Mouse (Mus musculus) heart, embryonic 13.5 days (tissue): ENCODE results near the gene Gpr132. TPM values are rescaled to one million over a fixed set of nuclear protein-coding genes. Genes with fewer than 3 reads are reported as not detected.

Source experiments
- ATAC-seq: fragments of 200-750 bp; cut with Nextera tagmentation; 2 replicates; pipeline ENCODE4 v1.8.0; 2017; ENCODE audit warnings: moderate TSS enrichment; ENCODE audit not compliant: insufficient number of reproducible peaks, low FRiP score, low TSS enrichment; ENCODE audit errors: extremely low read depth
- H3K27ac ChIP-seq: fragments of 300-500 bp; sonication (generic); replicated peaks from 2 replicates; pipeline ENCODE4 v1.5.1; 2015; ENCODE audit warnings: moderate library complexity, mild to moderate bottlenecking, inconsistent platforms
- H3K27me3 ChIP-seq: fragments of 300-500 bp; sonication (generic); replicated peaks from 2 replicates; pipeline ENCODE4 v1.6.1; 2015; ENCODE audit warnings: mild to moderate bottlenecking, inconsistent platforms
- H3K36me3 ChIP-seq: fragments of 300-500 bp; sonication (generic); 2 replicates; pipeline ENCODE4 v1.6.1; 2015; ENCODE audit warnings: mild to moderate bottlenecking, inconsistent platforms
- H3K4me1 ChIP-seq: fragments of 300-500 bp; sonication (generic); 2 replicates; pipeline ENCODE4 v1.6.1; 2015; ENCODE audit warnings: inconsistent platforms
- H3K4me2 ChIP-seq: fragments of 300-500 bp; sonication (generic); 2 replicates; pipeline ENCODE4 v1.6.1; 2015; ENCODE audit warnings: inconsistent platforms, mild to moderate bottlenecking, moderate library complexity
- H3K4me3 ChIP-seq: fragments of 300-500 bp; sonication (generic); 2 replicates; pipeline ENCODE4 v1.5.1; 2015; ENCODE audit warnings: moderate library complexity, mild to moderate bottlenecking, inconsistent platforms
- H3K9ac ChIP-seq: fragments of 300-500 bp; sonication (generic); 2 replicates; pipeline ENCODE4 v1.6.1; 2015; ENCODE audit warnings: inconsistent platforms, mild to moderate bottlenecking, moderate library complexity
- H3K9me3 ChIP-seq: fragments of 300-500 bp; sonication (generic); 2 replicates; pipeline ENCODE4 v1.6.1; 2016; ENCODE audit warnings: inconsistent platforms
- WGBS: fragments of 180-500 bp; shearing (Covaris S2); methylation state at CpG from one replicate; pipeline ENCODE4 v1.1.7; 2015; ENCODE audit warnings: mixed read lengths; 5-methylcytosine and 5-hydroxymethylcytosine counted together
- polyA plus RNA-seq: library from polyadenylated mRNA; unstranded; fragments of >200 nt; fragmentation: Nextera tagmentation; extraction: Ambion mirVana; gene quantifications from 2 replicates; pipeline ENCODE4 v1.2.1, GENCODE M21; 2015

The Gpr132 gene
- polyA plus RNA-seq, 1 experiment from 2014 or later: 0.16 TPM

- Histone ChIP-seq H3K9me3 (no peaks in the 10 kb centered on the region), H3K4me1 (peaks cover 22% of the 10 kb centered on the region), H3K36me3 (no peaks in the 10 kb centered on the region), H3K9ac (peak overlapping the region; percentile 16; the same call in 1 of the 2 replicates), H3K27me3 (peaks cover 39% of the 10 kb centered on the region), H3K4me2 (no peak overlapping the region), H3K4me3 (no peak overlapping the region), H3K27ac (no peak overlapping the region)
- no peak for ATAC-seq
- WGBS: 51% methylated on average over 8 of the region's 8 CpGs
These were observed 1.5 kb downstream of the Gpr132 start for GRCm38 (mm10) chr12:112866467-112867080.

GRCm38 (mm10) chr12:112864804-112865203 lies 3.2 kb downstream of the Gpr132 start:
- Histone ChIP-seq H3K36me3 (no peaks in the 10 kb centered on the region), H3K4me2 (no peak overlapping the region), H3K9me3 (no peaks in the 10 kb centered on the region), H3K4me1 (peaks cover 17% of the 10 kb centered on the region), H3K27me3 (peaks cover 23% of the 10 kb centered on the region), H3K27ac (no peak overlapping the region), H3K4me3 (no peak overlapping the region), H3K9ac (no peak overlapping the region)
- no peak for ATAC-seq
- 81% methylated on average over 7 of the region's 7 CpGs for WGBS

- H3K9ac ChIP-seq: no peak overlapping the region
- no peaks in the 10 kb centered on the region for H3K9me3 ChIP-seq
- no peak overlapping the region for H3K27ac ChIP-seq
- H3K4me2 ChIP-seq: no peak overlapping the region
- no peak overlapping the region for H3K4me3 ChIP-seq
- no peaks in the 10 kb centered on the region for H3K36me3 ChIP-seq
- H3K27me3 ChIP-seq: 0 out of 2 replicates have a peak, but pooled peaks cover 9% of the 10 kb centered on the region
- 62% methylated on average over 9 of the region's 9 CpGs for WGBS
- ATAC-seq: no peak
- peaks cover 13% of the 10 kb centered on the region; the same call in 1 of the 2 replicates for H3K4me1 ChIP-seq
These were observed 6.1 kb downstream of the Gpr132 start for GRCm38 (mm10) chr12:112861911-112862321.

- Histone ChIP-seq H3K27me3 (0 out of 2 replicates have a peak, but pooled peaks cover 2% of the 10 kb centered on the region), H3K9me3 (no peaks in the 10 kb centered on the region), H3K27ac (no peak overlapping the region), H3K4me1 (peaks cover 5% of the 10 kb centered on the region; the same call in 1 of the 2 replicates), H3K9ac (no peak overlapping the region), H3K4me3 (no peak overlapping the region), H3K36me3 (no peaks in the 10 kb centered on the region), H3K4me2 (no peak overlapping the region)
- 59% methylated on average over 7 of the region's 7 CpGs for WGBS
- ATAC-seq: no peak
These were observed 7.3 kb downstream of the Gpr132 start for GRCm38 (mm10) chr12:112860765-112861164.

GRCm38 (mm10) chr12:112859930-112860329 lies 8.1 kb downstream of the Gpr132 start:
- no peak for ATAC-seq
- Histone ChIP-seq H3K4me3 (no peak overlapping the region), H3K36me3 (no peaks in the 10 kb centered on the region), H3K27ac (no peak overlapping the region), H3K9me3 (no peaks in the 10 kb centered on the region), H3K4me2 (no peak overlapping the region), H3K9ac (no peak overlapping the region), H3K27me3 (no peaks in the 10 kb centered on the region), H3K4me1 (peaks cover 5% of the 10 kb centered on the region; the same call in 1 of the 2 replicates)
- WGBS: 67% methylated on average over 8 of the region's 8 CpGs

GRCm38 (mm10) chr12:112858581-112859336 lies 9.3 kb downstream of the Gpr132 start:
- Histone ChIP-seq H3K9ac (no peak overlapping the region), H3K27me3 (no peaks in the 10 kb centered on the region), H3K4me1 (peaks cover 5% of the 10 kb centered on the region; the same call in 1 of the 2 replicates), H3K4me2 (no peak overlapping the region), H3K27ac (no peak overlapping the region), H3K36me3 (no peaks in the 10 kb centered on the region), H3K4me3 (no peak overlapping the region), H3K9me3 (no peaks in the 10 kb centered on the region)
- no peak; the same call in 1 of the 2 replicates for ATAC-seq
- 81% methylated on average over 9 of the region's 9 CpGs for WGBS

GRCm38 (mm10) chr12:112857021-112857925 lies 10.8 kb downstream of the Gpr132 start:
- H3K4me1 ChIP-seq: peaks cover 5% of the 10 kb centered on the region; the same call in 1 of the 2 replicates
- H3K27me3 ChIP-seq: no peaks in the 10 kb centered on the region
- H3K4me2 ChIP-seq: no peak overlapping the region
- WGBS: 61% methylated on average over 9 of the region's 9 CpGs
- H3K9ac ChIP-seq: no peak overlapping the region
- H3K27ac ChIP-seq: no peak overlapping the region
- no peak for ATAC-seq
- H3K36me3 ChIP-seq: no peaks in the 10 kb centered on the region
- H3K4me3 ChIP-seq: no peak overlapping the region
- H3K9me3 ChIP-seq: no peaks in the 10 kb centered on the region

GRCm38 (mm10) chr12:112856338-112856737 lies 11.7 kb downstream of the Gpr132 start:
- Histone ChIP-seq H3K4me1 (peaks cover 3% of the 10 kb centered on the region), H3K36me3 (no peaks in the 10 kb centered on the region), H3K27me3 (0 out of 2 replicates have a peak, but pooled peaks cover 4% of the 10 kb centered on the region), H3K4me3 (no peak overlapping the region), H3K4me2 (no peak overlapping the region), H3K27ac (no peak overlapping the region), H3K9ac (no peak overlapping the region), H3K9me3 (no peaks in the 10 kb centered on the region)
- ATAC-seq: no peak
- WGBS: 77% methylated on average over 3 of the region's 3 CpGs

GRCm38 (mm10) chr12:112854610-112855333 lies 13.3 kb downstream of the Gpr132 start:
- Histone ChIP-seq H3K9ac (no peak overlapping the region), H3K9me3 (no peaks in the 10 kb centered on the region)
- WGBS: 63% methylated on average over 7 of the region's 7 CpGs

GRCm38 (mm10) chr12:112853050-112853729 lies 14.8 kb downstream of the Gpr132 start:
- Histone ChIP-seq H3K4me3 (no peak overlapping the region), H3K4me1 (peaks cover 5% of the 10 kb centered on the region), H3K9ac (no peak overlapping the region), H3K36me3 (no peaks in the 10 kb centered on the region), H3K27ac (no peak overlapping the region), H3K9me3 (no peaks in the 10 kb centered on the region), H3K27me3 (0 out of 2 replicates have a peak, but pooled peaks cover 4% of the 10 kb centered on the region), H3K4me2 (no peak overlapping the region)
- 69% methylated on average over 11 of the region's 11 CpGs for WGBS
- no peak for ATAC-seq

More at GRCm38 (mm10) chr12:112854610-112855333, 13.3 kb downstream of the Gpr132 start:
- Histone ChIP-seq H3K4me1 (peaks cover 5% of the 10 kb centered on the region), H3K27ac (no peak overlapping the region), H3K36me3 (no peaks in the 10 kb centered on the region), H3K27me3 (0 out of 2 replicates have a peak, but pooled peaks cover 4% of the 10 kb centered on the region), H3K4me2 (no peak overlapping the region), H3K4me3 (no peak overlapping the region)
- no peak for ATAC-seq
